Mouse (Mus musculus): ENCODE data around the gene Ncf4.

DNA sequence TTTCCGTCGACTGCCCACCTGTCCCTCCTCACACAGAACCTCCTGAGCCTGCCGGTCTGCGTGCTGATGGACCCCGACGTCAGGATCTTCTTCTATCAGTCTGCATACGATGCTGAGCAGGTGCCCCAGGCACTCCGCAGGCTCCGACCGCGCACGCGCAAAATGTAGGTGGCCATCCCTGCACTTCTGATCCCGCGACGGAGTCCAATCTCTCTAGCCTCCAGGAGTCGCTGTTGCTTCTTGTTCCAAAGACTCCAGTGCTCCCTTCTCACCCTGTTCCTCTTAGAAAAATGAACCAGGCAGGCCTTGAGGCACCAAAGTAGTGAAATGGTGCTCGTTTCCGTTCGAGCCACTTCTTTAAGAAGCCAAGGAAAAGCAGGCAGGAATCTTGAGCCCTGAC is 10.2 kb downstream of the Ncf4 start:
- TF ChIP-seq GATA1 (IDR thresholded peaks at IDR 0.05; ENCODE audit: borderline replicate concordance, low read length) (no peak), FLI1 (IDR thresholded peaks at IDR 0.05; ENCODE audit: low read length) (no peak)

All from megakaryocyte, embryonic 14.5 days (primary cell).